Mouse (Mus musculus) heart, embryonic 14.5 days (tissue): Measurements from ENCODE around the gene Mea1. TPM values are rescaled to one million over a fixed set of nuclear protein-coding genes. Genes with fewer than 3 reads are reported as not detected.

Source experiments
- ATAC-seq: fragments of 200-750 bp; cut with Nextera tagmentation; 2 replicates; pipeline ENCODE4 v1.8.0; 2017; ENCODE audit warnings: low read depth, moderate TSS enrichment; ENCODE audit not compliant: insufficient number of reproducible peaks, insufficient read depth, low FRiP score
- H3K27ac ChIP-seq, 2 experiments: fragments of 200-500 bp in 1 of 2; fragments of 300-500 bp in 1 of 2; sonication (generic) in 1 of 2; replicated peaks in 1 of 2; 2 replicates each; pipeline ENCODE4 v1.5.1; 2012 to 2014; ENCODE audit warnings: low read depth in 2 of 2, low read length in 2 of 2, control low read depth in 1 of 2, mild to moderate bottlenecking in 1 of 2, mixed read lengths in 1 of 2; ENCODE audit not compliant: control insufficient read depth in 1 of 2, insufficient read depth in 1 of 2
- H3K27me3 ChIP-seq: fragments of 300-500 bp; sonication (generic); 2 replicates; pipeline ENCODE4 v1.6.1; 2014; ENCODE audit warnings: mild to moderate bottlenecking, low read length, control low read depth; ENCODE audit not compliant: control insufficient read depth, insufficient read depth
- H3K36me3 ChIP-seq: fragments of 300-500 bp; sonication (generic); 2 replicates; pipeline ENCODE4 v1.6.1; 2014; ENCODE audit warnings: mild to moderate bottlenecking, control low read depth, low read length, mixed read lengths; ENCODE audit not compliant: control insufficient read depth, insufficient read depth
- H3K4me1 ChIP-seq, 2 experiments: fragments of 200-500 bp in 1 of 2; fragments of 300-500 bp in 1 of 2; sonication (generic) in 1 of 2; 2 replicates each; pipeline ENCODE4 v1.6.1; 2012 to 2014; ENCODE audit warnings: low read length in 2 of 2, control low read depth in 1 of 2, mixed read lengths in 1 of 2; ENCODE audit not compliant: control insufficient read depth in 2 of 2, insufficient read depth in 2 of 2
- H3K4me2 ChIP-seq: fragments of 300-500 bp; sonication (generic); 2 replicates; pipeline ENCODE4 v1.6.1; 2014; ENCODE audit warnings: mild to moderate bottlenecking, low read length
- H3K4me3 ChIP-seq, 2 experiments: fragments of 200-500 bp in 1 of 2; fragments of 300-500 bp in 1 of 2; sonication (generic) in 1 of 2; 2 replicates each; pipeline ENCODE4 v1.5.1; 2012 to 2014; ENCODE audit warnings: low read length in 2 of 2, mild to moderate bottlenecking in 2 of 2, control low read depth in 1 of 2, low read depth in 1 of 2, moderate library complexity in 1 of 2; ENCODE audit not compliant: control insufficient read depth in 1 of 2, insufficient read depth in 1 of 2
- H3K9ac ChIP-seq: fragments of 300-500 bp; sonication (generic); 2 replicates; pipeline ENCODE4 v1.6.1; 2014; ENCODE audit warnings: mild to moderate bottlenecking, low read length
- H3K9me3 ChIP-seq: fragments of 300-500 bp; sonication (generic); 2 replicates; pipeline ENCODE4 v1.6.1; 2016; ENCODE audit warnings: low read length, control low read depth; ENCODE audit not compliant: control insufficient read depth
- WGBS: fragments of 180-500 bp; shearing (Covaris S2); extraction: QIAGEN DNeasy Blood & Tissue Kit; methylation state at CpG from one replicate; pipeline ENCODE4 v1.1.7; 2014; 5-methylcytosine and 5-hydroxymethylcytosine counted together
- polyA plus RNA-seq: library from polyadenylated mRNA; unstranded; fragments of >200 nt; fragmentation: Nextera tagmentation; extraction: Ambion mirVana; gene quantifications from 2 replicates; pipeline ENCODE4 v1.2.1, GENCODE M21; 2014

Gene Mea1
- polyA plus RNA-seq, 1 experiment from 2014 or later = 129 TPM

- WGBS = under 1% methylated on average over 53 of the region's 53 CpGs
- H3K27me3 ChIP-seq = no peaks in the 10 kb centered on the region
Observed at GRCm38 (mm10) chr17:46645561-46646321, 32.9 kb upstream of the Mea1 start, which contains the start of the genes Klc4 and Mrpl2. Klc4 (minus strand) TSS chr17:46646022. Mrpl2 (plus strand) TSS chr17:46646229.

GRCm38 (mm10) chr17:46646322-46646662, 32.3 kb upstream of the Mea1 start:
- H3K9ac ChIP-seq = peak overlapping the region; percentile 90
- peaks cover 44% of the 10 kb centered on the region for H3K36me3 ChIP-seq
- no peaks in the 10 kb centered on the region for H3K9me3 ChIP-seq
- H3K4me2 ChIP-seq = peak overlapping the region; percentile 76
- peak overlapping the region; percentile 56 to 87 for H3K27ac ChIP-seq
- H3K4me1 ChIP-seq = peaks cover 11 to 33% of the 10 kb centered on the region in 2 experiments
- WGBS = under 1% methylated on average over 19 of the region's 19 CpGs
- H3K27me3 ChIP-seq = no peaks in the 10 kb centered on the region
- peak overlapping the region; percentile 64 to 90 for H3K4me3 ChIP-seq
- no peak for ATAC-seq

More at GRCm38 (mm10) chr17:46645561-46646321, 32.9 kb upstream of the Mea1 start, which contains the start of the genes Klc4 and Mrpl2:
- H3K4me2 ChIP-seq = peak within 1 kb of the TSS; percentile 76
- peaks cover 6 to 29% of the 10 kb centered on the region in 2 experiments; a peak in 3 of 4 replicates for H3K4me1 ChIP-seq
- no peaks in the 10 kb centered on the region for H3K9me3 ChIP-seq
- ATAC-seq = peak; percentile 77
- H3K9ac ChIP-seq = peak within 1 kb of the TSS; percentile 90
- H3K4me3 ChIP-seq = peak within 1 kb of the TSS; percentile 90
- H3K36me3 ChIP-seq = peaks cover 50% of the 10 kb centered on the region
- H3K27ac ChIP-seq = peak within 1 kb of the TSS; percentile 78 to 87

GRCm38 (mm10) chr17:46647279-46647678, 31.3 kb upstream of the Mea1 start:
- Histone ChIP-seq H3K9me3 (no peaks in the 10 kb centered on the region), H3K4me3 (no peak overlapping the region), H3K4me2 (peak overlapping the region; percentile 76; the same call in 1 of the 2 replicates), H3K9ac (no peak overlapping the region), H3K36me3 (peaks cover 37% of the 10 kb centered on the region), H3K4me1 (peaks cover 20 to 43% of the 10 kb centered on the region in 2 experiments), H3K27ac (no peak overlapping the region), H3K27me3 (no peaks in the 10 kb centered on the region)
- 88% methylated on average over 7 of the region's 7 CpGs for WGBS
- no peak for ATAC-seq

- 94% methylated on average over 9 of the region's 9 CpGs for WGBS
- Histone ChIP-seq H3K36me3 (peaks cover 39% of the 10 kb centered on the region), H3K4me3 (no peak overlapping the region), H3K4me2 (no peak overlapping the region), H3K27ac (no peak overlapping the region), H3K4me1 (peaks cover 23 to 47% of the 10 kb centered on the region in 2 experiments), H3K27me3 (no peaks in the 10 kb centered on the region), H3K9me3 (no peaks in the 10 kb centered on the region), H3K9ac (no peak overlapping the region)
- ATAC-seq = no peak
Observed at GRCm38 (mm10) chr17:46648436-46648835, 30.2 kb upstream of the Mea1 start.

GRCm38 (mm10) chr17:46649811-46650210, 28.8 kb upstream of the Mea1 start:
- Histone ChIP-seq H3K4me1 (peaks cover 23 to 42% of the 10 kb centered on the region in 2 experiments), H3K9ac (peak overlapping the region; percentile 94), H3K9me3 (no peaks in the 10 kb centered on the region), H3K4me2 (peak overlapping the region; percentile 82), H3K36me3 (peaks cover 46% of the 10 kb centered on the region), H3K27me3 (no peaks in the 10 kb centered on the region), H3K4me3 (peak overlapping the region; percentile 76 to 91), H3K27ac (peak overlapping the region; percentile 98)
- ATAC-seq = no peak
- WGBS = 28% methylated on average over 15 of the region's 15 CpGs

- no peaks in the 10 kb centered on the region for H3K9me3 ChIP-seq
- under 1% methylated on average over 54 of the region's 58 CpGs for WGBS
Observed at GRCm38 (mm10) chr17:46650232-46651031, 28.2 kb upstream of the Mea1 start, which contains the start of gene Cul7. Cul7 (plus strand) TSS chr17:46650337.

GRCm38 (mm10) chr17:46651292-46651691, 27.3 kb upstream of the Mea1 start:
- H3K27me3 ChIP-seq = no peaks in the 10 kb centered on the region
- H3K36me3 ChIP-seq = peaks cover 60% of the 10 kb centered on the region
- no peaks in the 10 kb centered on the region for H3K9me3 ChIP-seq
- peak overlapping the region; percentile 98 for H3K27ac ChIP-seq
- H3K9ac ChIP-seq = peak overlapping the region; percentile 94
- no peak for ATAC-seq
- 60% methylated on average over 17 of the region's 17 CpGs for WGBS
- H3K4me1 ChIP-seq = peaks cover 21 to 36% of the 10 kb centered on the region in 2 experiments
- peak overlapping the region; percentile 76 to 91 for H3K4me3 ChIP-seq
- peak overlapping the region; percentile 82 for H3K4me2 ChIP-seq

More at GRCm38 (mm10) chr17:46650232-46651031, 28.2 kb upstream of the Mea1 start, which contains the start of gene Cul7:
- Histone ChIP-seq H3K4me1 (peaks cover 21 to 36% of the 10 kb centered on the region in 2 experiments), H3K27me3 (no peaks in the 10 kb centered on the region), H3K4me3 (peak within 1 kb of the TSS; percentile 76 to 91), H3K27ac (peak within 1 kb of the TSS; percentile 98), H3K9ac (peak within 1 kb of the TSS; percentile 94), H3K36me3 (peaks cover 51% of the 10 kb centered on the region), H3K4me2 (peak within 1 kb of the TSS; percentile 82)
- peak; percentile 92 for ATAC-seq
